Mouse (Mus musculus) midbrain, embryonic 16.5 days (tissue): Measurements from ENCODE around the gene Bcl11b. TPM values are rescaled to one million over a fixed set of nuclear protein-coding genes. Genes with fewer than 3 reads are reported as not detected.

Experiments used
- ATAC-seq: fragments of 200-750 bp; cut with Nextera tagmentation; 2 replicates; pipeline ENCODE4 v1.8.0; 2017; ENCODE audit warnings: moderate TSS enrichment
- H3K27ac ChIP-seq: fragments of 300-500 bp; sonication (generic); 2 replicates; pipeline ENCODE4 v1.5.1; 2014; ENCODE audit warnings: mild to moderate bottlenecking, low read length, mixed read lengths
- H3K27me3 ChIP-seq: fragments of 300-500 bp; sonication (generic); 2 replicates; pipeline ENCODE4 v1.6.1; 2014; ENCODE audit warnings: low read depth, low read length, mixed read lengths; ENCODE audit not compliant: control insufficient read depth, insufficient read depth
- H3K36me3 ChIP-seq: fragments of 300-500 bp; sonication (generic); 2 replicates; pipeline ENCODE4 v1.6.1; 2014; ENCODE audit warnings: mild to moderate bottlenecking, low read length, moderate library complexity, mixed read lengths; ENCODE audit not compliant: control insufficient read depth, insufficient read depth
- H3K4me1 ChIP-seq: fragments of 300-500 bp; sonication (generic); 2 replicates; pipeline ENCODE4 v1.6.1; 2014; ENCODE audit warnings: mild to moderate bottlenecking, low read length, mixed read lengths; ENCODE audit not compliant: control insufficient read depth, insufficient read depth
- H3K4me2 ChIP-seq: fragments of 300-500 bp; sonication (generic); 2 replicates; pipeline ENCODE4 v1.6.1; 2014; ENCODE audit warnings: mild to moderate bottlenecking, low read length, mixed read lengths
- H3K4me3 ChIP-seq: fragments of 300-500 bp; sonication (generic); 2 replicates; pipeline ENCODE4 v1.5.1; 2014; ENCODE audit warnings: low read depth, mild to moderate bottlenecking, low read length, moderate library complexity, mixed read lengths
- H3K9ac ChIP-seq: fragments of 300-500 bp; sonication (generic); 2 replicates; pipeline ENCODE4 v1.6.1; 2014; ENCODE audit warnings: low read depth, low read length, mixed read lengths
- H3K9me3 ChIP-seq: fragments of 300-500 bp; sonication (generic); replicated peaks from 2 replicates; pipeline ENCODE4 v1.6.1; 2014; ENCODE audit warnings: mild to moderate bottlenecking, low read length, mixed read lengths; ENCODE audit not compliant: control insufficient read depth, poor library complexity, severe bottlenecking
- WGBS: fragments of 180-500 bp; shearing (Covaris S2); extraction: QIAGEN DNeasy Blood & Tissue Kit; methylation state at CpG from one replicate; pipeline ENCODE4 v1.1.7; 2014; 5-methylcytosine and 5-hydroxymethylcytosine counted together
- polyA plus RNA-seq: library from polyadenylated mRNA; unstranded; fragments of >200 nt; fragmentation: Nextera tagmentation; extraction: Ambion mirVana; gene quantifications from 2 replicates; pipeline ENCODE4 v1.2.1, GENCODE M21; 2015

Bcl11b gene
- polyA plus RNA-seq, 1 experiment from 2014 or later = 23.9 TPM

DNA sequence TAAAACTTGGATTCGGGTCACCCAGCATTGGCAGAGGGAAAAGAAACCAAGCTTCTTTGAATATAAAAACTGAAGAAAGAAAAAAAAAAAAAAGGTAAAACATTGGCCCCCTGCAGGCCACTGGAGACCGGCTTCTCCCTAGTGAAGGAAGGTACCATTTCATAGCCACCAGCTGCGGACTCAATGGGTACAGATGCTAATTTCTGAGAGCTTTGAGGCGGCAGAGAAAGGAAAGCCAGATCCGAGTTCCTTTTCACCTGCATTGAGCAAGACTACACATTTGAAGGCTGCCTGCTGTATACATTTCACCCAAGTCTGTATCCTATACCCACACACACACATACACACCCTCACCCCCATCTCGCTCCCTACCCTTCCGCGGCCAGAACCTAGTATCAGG is 26.3 kb downstream of the Bcl11b start:
- H3K4me2 ChIP-seq = peak overlapping the region; percentile 60
- ATAC-seq = no peak
- H3K9ac ChIP-seq = peak overlapping the region; percentile 30; the same call in 1 of the 2 replicates
- H3K27ac ChIP-seq = peak overlapping the region; percentile 76
- no peaks in the 10 kb centered on the region for H3K27me3 ChIP-seq
- H3K36me3 ChIP-seq = no peaks in the 10 kb centered on the region
- H3K4me3 ChIP-seq = no peak overlapping the region
- H3K9me3 ChIP-seq = no peaks in the 10 kb centered on the region
- peaks cover 74% of the 10 kb centered on the region for H3K4me1 ChIP-seq
- 20% methylated on average over 8 of the region's 8 CpGs for WGBS

DNA sequence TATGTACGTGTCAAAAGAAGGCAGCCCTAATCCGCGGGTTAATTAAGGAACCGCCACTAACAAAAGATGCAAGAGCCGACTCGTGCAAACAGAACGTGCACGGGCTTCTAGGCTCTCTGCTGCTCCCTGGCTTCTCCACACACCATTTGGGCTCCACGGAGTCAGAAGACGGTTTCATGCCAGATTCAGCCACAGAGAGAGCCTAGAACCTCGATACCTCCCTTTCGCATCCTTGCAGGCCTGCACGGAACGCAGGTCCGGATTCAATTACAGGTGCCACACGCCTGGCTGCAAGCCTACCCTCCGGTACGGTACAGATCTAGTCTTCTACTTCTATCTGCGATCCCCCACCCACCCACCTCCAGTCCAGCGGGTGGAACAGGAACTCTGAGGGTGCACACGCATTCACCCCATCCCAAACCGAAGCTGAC is 26.8 kb downstream of the Bcl11b start:
- Histone ChIP-seq H3K4me2 (peak overlapping the region; percentile 60), H3K4me1 (peaks cover 78% of the 10 kb centered on the region), H3K27me3 (no peaks in the 10 kb centered on the region), H3K9ac (peak overlapping the region; percentile 30; the same call in 1 of the 2 replicates), H3K36me3 (no peaks in the 10 kb centered on the region), H3K4me3 (peak overlapping the region; percentile 14), H3K9me3 (no peaks in the 10 kb centered on the region), H3K27ac (peak overlapping the region; percentile 20)
- ATAC-seq = no peak
- 16% methylated on average over 22 of the region's 22 CpGs for WGBS

- peak overlapping the region; percentile 60 for H3K4me2 ChIP-seq
- peak overlapping the region; percentile 14 for H3K4me3 ChIP-seq
- peak overlapping the region; percentile 30 for H3K9ac ChIP-seq
- peak overlapping the region; percentile 20 for H3K27ac ChIP-seq
- no peak for ATAC-seq
- WGBS = 12% methylated on average over 14 of the region's 14 CpGs
- H3K9me3 ChIP-seq = no peaks in the 10 kb centered on the region
- no peaks in the 10 kb centered on the region for H3K27me3 ChIP-seq
- H3K4me1 ChIP-seq = peaks cover 81% of the 10 kb centered on the region
- no peaks in the 10 kb centered on the region for H3K36me3 ChIP-seq
These were observed 27.4 kb downstream of the Bcl11b start for GRCm38 (mm10) chr12:107975897-107976570.

GRCm38 (mm10) chr12:107975479-107975896 is 27.9 kb downstream of the Bcl11b start:
- H3K27ac ChIP-seq = peak overlapping the region; percentile 20
- peak overlapping the region; percentile 60 for H3K4me2 ChIP-seq
- no peaks in the 10 kb centered on the region for H3K9me3 ChIP-seq
- H3K27me3 ChIP-seq = no peaks in the 10 kb centered on the region
- 45% methylated on average over 10 of the region's 10 CpGs for WGBS
- no peaks in the 10 kb centered on the region for H3K36me3 ChIP-seq
- no peak overlapping the region for H3K4me3 ChIP-seq
- peak overlapping the region; percentile 30; the same call in 1 of the 2 replicates for H3K9ac ChIP-seq
- H3K4me1 ChIP-seq = peaks cover 81% of the 10 kb centered on the region
- no peak for ATAC-seq

DNA sequence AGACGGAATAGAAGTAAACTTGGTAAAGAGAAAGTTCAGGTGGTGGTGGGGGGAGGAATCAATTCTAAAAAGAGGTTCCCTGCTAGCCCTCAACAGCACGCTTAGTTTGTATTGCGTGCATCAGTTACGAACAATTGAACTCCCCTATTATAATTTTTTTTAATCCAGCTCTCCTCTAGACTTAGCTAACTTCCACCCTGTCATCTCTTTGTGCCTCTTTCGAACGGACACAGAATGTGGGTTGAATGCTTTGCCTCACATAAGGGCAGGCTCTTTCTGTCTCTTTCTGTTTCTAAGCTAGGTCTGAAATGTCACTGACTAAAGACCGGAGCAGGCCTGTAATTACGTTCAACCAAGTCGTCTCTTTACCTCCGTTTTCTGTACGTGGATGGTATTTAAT is 28.9 kb downstream of the Bcl11b start:
- Histone ChIP-seq H3K9ac (0 out of 2 replicates have a peak overlapping the region, but pooled peaks have one; percentile 50), H3K4me3 (no peak overlapping the region), H3K36me3 (no peaks in the 10 kb centered on the region), H3K27me3 (no peaks in the 10 kb centered on the region), H3K4me1 (peaks cover 81% of the 10 kb centered on the region), H3K4me2 (peak overlapping the region; percentile 20; the same call in 1 of the 2 replicates), H3K27ac (no peak overlapping the region), H3K9me3 (no peaks in the 10 kb centered on the region)
- WGBS = 30% methylated on average over 11 of the region's 11 CpGs
- no peak for ATAC-seq

GRCm38 (mm10) chr12:107973556-107974140 is 29.8 kb downstream of the Bcl11b start:
- Histone ChIP-seq H3K27ac (peak overlapping the region; percentile 80; the same call in 1 of the 2 replicates), H3K4me2 (no peak overlapping the region), H3K9ac (0 out of 2 replicates have a peak overlapping the region, but pooled peaks have one; percentile 17), H3K36me3 (no peaks in the 10 kb centered on the region), H3K4me3 (no peak overlapping the region), H3K27me3 (no peaks in the 10 kb centered on the region), H3K4me1 (peaks cover 82% of the 10 kb centered on the region), H3K9me3 (no peaks in the 10 kb centered on the region)
- no peak for ATAC-seq
- WGBS = 63% methylated on average over 11 of the region's 11 CpGs

DNA sequence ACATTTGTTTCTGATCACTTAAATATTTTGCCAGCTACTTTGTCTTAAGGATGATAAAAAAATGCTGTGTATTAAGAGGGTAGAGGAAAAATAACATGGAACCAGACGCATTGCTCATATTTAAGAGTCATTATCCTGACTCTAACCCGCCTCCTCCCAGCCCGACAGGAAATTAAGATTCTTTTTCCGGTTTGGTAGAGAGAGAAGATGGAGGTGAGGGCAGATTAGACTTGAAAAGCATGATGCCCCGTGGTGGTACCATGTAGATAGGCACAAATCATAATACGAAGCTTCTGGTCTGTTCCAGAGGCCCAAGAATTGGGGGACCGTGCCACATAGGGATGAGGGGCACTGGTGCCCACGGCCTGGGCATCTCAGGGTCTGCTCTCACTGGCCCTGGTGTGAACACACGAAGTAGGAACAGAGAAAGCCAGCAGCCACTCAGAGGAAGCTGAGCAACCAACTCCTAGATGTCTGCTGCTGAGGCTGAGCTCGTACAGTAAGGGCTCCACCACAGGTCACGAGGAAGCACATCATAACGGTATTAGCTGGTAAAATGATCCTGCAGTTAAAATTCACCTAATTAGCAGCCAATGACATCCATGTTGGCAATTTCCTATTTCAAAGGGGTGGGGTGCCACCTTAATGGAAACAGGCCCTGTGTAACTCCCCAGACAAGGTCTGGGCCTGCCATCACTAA is 32.2 kb downstream of the Bcl11b start:
- Histone ChIP-seq H3K27me3 (no peaks in the 10 kb centered on the region), H3K4me1 (peaks cover 64% of the 10 kb centered on the region), H3K4me2 (peak overlapping the region; percentile 31), H3K4me3 (no peak overlapping the region), H3K9me3 (no peaks in the 10 kb centered on the region), H3K9ac (peak overlapping the region; percentile 30; the same call in 1 of the 2 replicates), H3K36me3 (no peaks in the 10 kb centered on the region), H3K27ac (peak overlapping the region; percentile 80)
- 59% methylated on average over 12 of the region's 12 CpGs for WGBS
- ATAC-seq = no peak

GRCm38 (mm10) chr12:107970637-107971036 is 32.8 kb downstream of the Bcl11b start:
- H3K36me3 ChIP-seq = no peaks in the 10 kb centered on the region
- peaks cover 59% of the 10 kb centered on the region for H3K4me1 ChIP-seq
- 33% methylated on average over 12 of the region's 12 CpGs for WGBS
- H3K9me3 ChIP-seq = no peaks in the 10 kb centered on the region
- ATAC-seq = no peak
- peak overlapping the region; percentile 80 for H3K27ac ChIP-seq
- peak overlapping the region; percentile 41 for H3K4me2 ChIP-seq
- H3K9ac ChIP-seq = no peak overlapping the region
- no peaks in the 10 kb centered on the region for H3K27me3 ChIP-seq
- no peak overlapping the region for H3K4me3 ChIP-seq
